Mouse (Mus musculus): ENCODE data around the gene Ppp1r3f. TPM values are rescaled to one million over a fixed set of nuclear protein-coding genes. Genes with fewer than 3 reads are reported as not detected.

Ppp1r3f gene
- 1.9 and 2.4 TPM in 2 replicates for polyA plus RNA-seq (2014; fragmentation: Nextera tagmentation; extraction: Ambion mirVana)

GRCm38 (mm10) chrX:7574087-7574884, at the start of gene Ppp1r3f:
TSS of gene Ppp1r3f (minus strand) at chrX:7574283.
- H3K36me3 ChIP-seq (ENCODE audit: control insufficient read depth, insufficient read depth, low read length), result no peaks in the 10 kb centered on the region
- peak within 1 kb of the TSS; percentile 72 for H3K9ac ChIP-seq (ENCODE audit: low read depth, low read length)
- peak; percentile 98 for ATAC-seq (ENCODE audit: low FRiP score, low TSS enrichment)
- H3K27ac ChIP-seq (ENCODE audit: low read depth, low read length), result peak within 1 kb of the TSS; percentile 59; the same call in 1 of the 2 replicates
- H3K27me3 ChIP-seq (ENCODE audit: control insufficient read depth, insufficient read depth, low read length), result no peaks in the 10 kb centered on the region
- H3K4me2 ChIP-seq (replicated peaks; ENCODE audit: low read depth, low read length), result peak within 1 kb of the TSS; percentile 54
- H3K4me3 ChIP-seq (ENCODE audit: low read length), result peak within 1 kb of the TSS; percentile 55
- WGBS, result 30% methylated on average over 65 of the region's 65 CpGs
- no peaks in the 10 kb centered on the region for H3K9me3 ChIP-seq (ENCODE audit: control insufficient read depth, low read length)
- H3K4me1 ChIP-seq (ENCODE audit: control insufficient read depth, insufficient read depth, low read length), result no peaks in the 10 kb centered on the region

DNA sequence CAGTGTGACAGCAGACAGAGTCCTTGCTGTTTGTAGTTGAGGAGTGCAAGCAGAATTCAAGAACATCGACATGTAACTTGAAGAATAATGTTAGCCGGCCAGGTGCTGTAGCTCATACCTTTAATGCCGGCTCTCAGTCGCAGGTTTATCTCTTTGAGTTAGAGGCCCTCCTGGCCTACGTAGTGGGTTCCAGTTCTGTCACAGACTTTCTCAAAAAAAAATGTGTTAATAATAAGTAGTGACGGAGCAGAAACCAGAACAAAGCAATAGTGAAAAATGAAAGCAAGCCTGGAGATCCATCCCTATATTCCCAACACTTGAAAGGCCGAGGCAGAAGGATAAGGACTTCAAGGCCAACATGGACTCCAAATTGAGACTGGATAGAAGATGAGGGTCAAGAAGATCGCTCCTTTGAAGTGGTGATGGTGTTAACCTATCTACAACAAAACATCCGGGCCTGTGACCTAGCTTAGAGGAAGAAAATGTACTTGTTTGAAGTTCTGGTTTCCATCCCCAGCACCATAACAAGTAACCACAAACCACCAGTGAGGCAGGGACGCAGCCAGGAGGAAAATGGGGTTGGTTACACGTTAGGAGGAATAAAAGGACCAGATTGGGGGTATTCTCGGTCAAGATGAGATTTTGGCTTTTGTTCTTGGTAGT, 43.9 kb upstream of the Ppp1r3f start:
- no peak overlapping the region for H3K4me3 ChIP-seq (ENCODE audit: low read length)
- WGBS, result 83% methylated on average over 12 of the region's 12 CpGs
- no peaks in the 10 kb centered on the region for H3K4me1 ChIP-seq (ENCODE audit: control insufficient read depth, insufficient read depth, low read length)
- ATAC-seq (ENCODE audit: low FRiP score, low TSS enrichment), result no peak
- no peaks in the 10 kb centered on the region for H3K27me3 ChIP-seq (ENCODE audit: control insufficient read depth, insufficient read depth, low read length)
- no peak overlapping the region for H3K9ac ChIP-seq (ENCODE audit: low read depth, low read length)
- no peaks in the 10 kb centered on the region for H3K9me3 ChIP-seq (ENCODE audit: control insufficient read depth, low read length)
- no peak overlapping the region for H3K27ac ChIP-seq (ENCODE audit: low read depth, low read length)
- H3K36me3 ChIP-seq (ENCODE audit: control insufficient read depth, insufficient read depth, low read length), result no peaks in the 10 kb centered on the region
- no peak overlapping the region for H3K4me2 ChIP-seq (replicated peaks; ENCODE audit: low read depth, low read length)

DNA sequence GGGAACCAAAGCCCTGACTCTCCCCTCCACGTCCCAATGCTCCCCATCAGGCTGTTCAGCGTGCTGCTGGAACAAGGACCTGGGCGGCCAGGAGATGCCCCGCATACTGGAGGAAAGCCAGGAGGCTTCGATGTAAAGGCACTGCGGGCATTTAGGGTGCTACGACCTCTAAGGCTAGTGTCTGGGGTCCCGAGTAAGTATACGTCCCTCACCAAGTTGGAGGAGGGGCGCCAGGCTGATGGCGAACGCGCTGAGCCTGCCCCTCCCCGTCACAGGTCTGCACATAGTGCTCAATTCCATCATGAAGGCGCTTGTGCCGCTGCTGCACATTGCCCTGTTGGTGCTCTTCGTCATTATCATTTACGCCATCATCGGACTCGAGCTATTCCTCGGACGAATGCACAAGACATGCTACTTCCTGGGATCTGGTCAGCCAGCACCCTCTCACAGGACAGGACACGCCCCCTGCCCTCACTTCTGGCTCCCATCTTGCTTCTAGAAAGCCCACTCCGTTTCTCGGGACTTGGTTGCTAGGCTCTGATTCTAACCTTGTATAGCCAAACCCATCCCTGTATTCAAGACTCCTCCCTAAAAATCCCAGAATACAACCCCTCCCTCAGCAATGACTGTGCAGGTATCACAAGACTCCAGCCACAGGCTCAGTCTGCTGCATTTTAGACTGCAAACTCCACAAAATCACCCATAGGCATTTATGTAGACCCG, 36.6 kb upstream of the Ppp1r3f start:
- Histone ChIP-seq H3K27me3 (ENCODE audit: control insufficient read depth, insufficient read depth, low read length) (no peaks in the 10 kb centered on the region), H3K9ac (ENCODE audit: low read depth, low read length) (0 out of 2 replicates have a peak overlapping the region, but pooled peaks have one; percentile 18), H3K36me3 (ENCODE audit: control insufficient read depth, insufficient read depth, low read length) (no peaks in the 10 kb centered on the region), H3K9me3 (ENCODE audit: control insufficient read depth, low read length) (no peaks in the 10 kb centered on the region), H3K27ac (ENCODE audit: low read depth, low read length) (no peak overlapping the region), H3K4me3 (ENCODE audit: low read length) (peak overlapping the region; percentile 36), H3K4me1 (ENCODE audit: control insufficient read depth, insufficient read depth, low read length) (no peaks in the 10 kb centered on the region), H3K4me2 (replicated peaks; ENCODE audit: low read depth, low read length) (peak overlapping the region; percentile 60)
- ATAC-seq (ENCODE audit: low FRiP score, low TSS enrichment), result no peak
- 23% methylated on average over 26 of the region's 26 CpGs for WGBS

DNA sequence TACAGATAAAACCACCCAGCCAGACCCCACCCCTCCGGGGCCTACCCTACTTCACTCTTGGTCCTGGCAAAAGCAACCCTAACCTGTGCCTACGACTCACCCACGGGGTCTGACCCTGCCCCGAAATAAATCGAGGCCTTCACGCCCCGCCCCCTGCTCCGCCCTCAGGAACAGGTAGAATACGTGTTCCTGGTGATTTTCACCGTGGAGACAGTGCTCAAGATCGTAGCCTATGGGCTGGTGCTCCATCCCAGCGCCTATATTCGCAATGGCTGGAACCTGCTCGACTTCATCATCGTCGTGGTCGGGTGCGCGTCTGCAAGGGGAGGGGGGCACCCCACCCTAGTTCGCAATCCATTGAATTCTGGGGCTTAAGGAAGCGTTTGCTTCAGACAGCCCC, 36.0 kb upstream of the Ppp1r3f start:
- Histone ChIP-seq H3K9me3 (ENCODE audit: control insufficient read depth, low read length) (no peaks in the 10 kb centered on the region), H3K4me2 (replicated peaks; ENCODE audit: low read depth, low read length) (peak overlapping the region; percentile 60), H3K9ac (ENCODE audit: low read depth, low read length) (no peak overlapping the region), H3K4me1 (ENCODE audit: control insufficient read depth, insufficient read depth, low read length) (no peaks in the 10 kb centered on the region), H3K4me3 (ENCODE audit: low read length) (peak overlapping the region; percentile 36; the same call in 1 of the 2 replicates), H3K27ac (ENCODE audit: low read depth, low read length) (no peak overlapping the region), H3K36me3 (ENCODE audit: control insufficient read depth, insufficient read depth, low read length) (no peaks in the 10 kb centered on the region), H3K27me3 (ENCODE audit: control insufficient read depth, insufficient read depth, low read length) (no peaks in the 10 kb centered on the region)
- no peak for ATAC-seq (ENCODE audit: low FRiP score, low TSS enrichment)
- WGBS, result 35% methylated on average over 21 of the region's 21 CpGs

DNA sequence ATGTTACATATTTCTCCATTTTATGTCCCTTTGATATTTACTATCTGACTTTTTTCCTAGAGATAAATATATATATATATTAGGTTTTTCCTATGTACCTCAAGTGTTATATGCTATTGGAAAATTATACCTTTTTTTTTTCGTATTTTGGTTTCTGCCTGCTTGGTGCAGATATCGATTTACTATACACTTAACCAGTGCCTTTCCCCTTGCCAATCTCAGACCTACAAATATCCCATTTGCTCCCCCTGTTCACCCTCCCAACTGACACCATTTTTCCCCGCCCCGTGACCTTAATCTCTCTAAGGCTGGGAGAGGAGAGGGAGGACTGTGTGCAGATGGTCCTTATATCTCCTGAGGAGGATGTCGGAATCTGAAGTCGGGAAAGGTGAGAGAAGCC, 32.7 kb upstream of the Ppp1r3f start, which contains the start of gene Cacna1f:
Gene Cacna1f, plus strand, starts transcription at position 301 of the 400 bp plus-strand sequence.
- Histone ChIP-seq H3K27ac (ENCODE audit: low read depth, low read length) (no peak within 1 kb of the TSS), H3K4me3 (ENCODE audit: low read length) (no peak within 1 kb of the TSS), H3K9me3 (ENCODE audit: control insufficient read depth, low read length) (no peaks in the 10 kb centered on the region), H3K9ac (ENCODE audit: low read depth, low read length) (no peak within 1 kb of the TSS), H3K36me3 (ENCODE audit: control insufficient read depth, insufficient read depth, low read length) (no peaks in the 10 kb centered on the region), H3K27me3 (ENCODE audit: control insufficient read depth, insufficient read depth, low read length) (no peaks in the 10 kb centered on the region), H3K4me1 (ENCODE audit: control insufficient read depth, insufficient read depth, low read length) (no peaks in the 10 kb centered on the region), H3K4me2 (replicated peaks; ENCODE audit: low read depth, low read length) (no peak within 1 kb of the TSS)
- ATAC-seq (ENCODE audit: low FRiP score, low TSS enrichment), result no peak
- WGBS, result 82% methylated on average over 6 of the region's 6 CpGs

GRCm38 (mm10) chrX:7605575-7605941, 31.5 kb upstream of the Ppp1r3f start:
- Histone ChIP-seq H3K36me3 (ENCODE audit: control insufficient read depth, insufficient read depth, low read length) (no peaks in the 10 kb centered on the region), H3K9ac (ENCODE audit: low read depth, low read length) (no peak overlapping the region), H3K27me3 (ENCODE audit: control insufficient read depth, insufficient read depth, low read length) (no peaks in the 10 kb centered on the region), H3K4me2 (replicated peaks; ENCODE audit: low read depth, low read length) (no peak overlapping the region), H3K4me1 (ENCODE audit: control insufficient read depth, insufficient read depth, low read length) (no peaks in the 10 kb centered on the region), H3K27ac (ENCODE audit: low read depth, low read length) (no peak overlapping the region), H3K9me3 (ENCODE audit: control insufficient read depth, low read length) (no peaks in the 10 kb centered on the region), H3K4me3 (ENCODE audit: low read length) (peak overlapping the region; percentile 44; the same call in 1 of the 2 replicates)
- 40% methylated on average over 8 of the region's 8 CpGs for WGBS
- peak; percentile 22 for ATAC-seq (ENCODE audit: low FRiP score, low TSS enrichment)

- peak within 1 kb of the TSS; percentile 36 for H3K4me2 ChIP-seq (replicated peaks; ENCODE audit: low read depth, low read length)
- WGBS, result 22% methylated on average over 28 of the region's 28 CpGs
- H3K4me1 ChIP-seq (ENCODE audit: control insufficient read depth, insufficient read depth, low read length), result no peaks in the 10 kb centered on the region
- H3K27ac ChIP-seq (ENCODE audit: low read depth, low read length), result no peak within 1 kb of the TSS
- no peaks in the 10 kb centered on the region for H3K27me3 ChIP-seq (ENCODE audit: control insufficient read depth, insufficient read depth, low read length)
- H3K9me3 ChIP-seq (ENCODE audit: control insufficient read depth, low read length), result no peaks in the 10 kb centered on the region
- H3K4me3 ChIP-seq (ENCODE audit: low read length), result peak within 1 kb of the TSS; percentile 44
- H3K36me3 ChIP-seq (ENCODE audit: control insufficient read depth, insufficient read depth, low read length), result no peaks in the 10 kb centered on the region
- H3K9ac ChIP-seq (ENCODE audit: low read depth, low read length), result peak within 1 kb of the TSS; percentile 48; the same call in 1 of the 2 replicates
- ATAC-seq (ENCODE audit: low FRiP score, low TSS enrichment), result peak; percentile 95
Measured at GRCm38 (mm10) chrX:7604879-7605574, 30.9 kb upstream of the Ppp1r3f start, which contains the start of gene Ccdc22. TSS of gene Ccdc22 (minus strand) at chrX:7605517.

DNA sequence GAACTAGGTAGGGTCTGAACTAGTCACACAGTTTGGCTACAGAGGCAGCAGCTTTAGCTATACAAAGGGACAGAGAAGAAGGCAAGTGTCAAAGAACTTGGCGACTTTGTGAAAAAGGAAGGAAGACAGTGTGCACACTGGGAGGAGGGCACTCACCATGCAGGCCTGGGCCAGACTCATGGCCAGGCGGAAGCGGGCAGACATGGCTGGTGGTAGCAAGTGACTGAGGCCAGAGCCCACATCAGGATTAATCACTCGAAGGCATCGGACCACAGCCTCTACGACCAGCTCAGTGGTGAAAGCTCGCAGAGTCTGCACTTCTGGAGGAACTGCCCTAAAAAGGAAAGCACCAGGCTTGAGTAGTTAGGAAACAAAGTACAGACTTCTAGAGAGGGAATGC, 29.9 kb upstream of the Ppp1r3f start:
- Histone ChIP-seq H3K9ac (ENCODE audit: low read depth, low read length) (no peak overlapping the region), H3K9me3 (ENCODE audit: control insufficient read depth, low read length) (no peaks in the 10 kb centered on the region), H3K27ac (ENCODE audit: low read depth, low read length) (no peak overlapping the region), H3K36me3 (ENCODE audit: control insufficient read depth, insufficient read depth, low read length) (no peaks in the 10 kb centered on the region; the same call in 1 of the 2 replicates), H3K4me3 (ENCODE audit: low read length) (peak overlapping the region; percentile 44; the same call in 1 of the 2 replicates), H3K4me2 (replicated peaks; ENCODE audit: low read depth, low read length) (peak overlapping the region; percentile 36), H3K4me1 (ENCODE audit: control insufficient read depth, insufficient read depth, low read length) (no peaks in the 10 kb centered on the region), H3K27me3 (ENCODE audit: control insufficient read depth, insufficient read depth, low read length) (no peaks in the 10 kb centered on the region)
- 89% methylated on average over 7 of the region's 7 CpGs for WGBS
- ATAC-seq (ENCODE audit: low FRiP score, low TSS enrichment), result no peak
